Mouse (Mus musculus): Measurements from ENCODE around the gene Nfkbiz. TPM values are rescaled to one million over a fixed set of nuclear protein-coding genes. Genes with fewer than 3 reads are reported as not detected.
A peak's percentile ranks its signal among the peaks of the same experiment; 100 is the strongest.
"Not testable (repeated sequence)": the region's sequence is repeated elsewhere in the genome, so short reads cannot be mapped to it uniquely, and the experiment has no call there.

Gene Nfkbiz
- total and polyA plus RNA-seq, 2 experiments from 2014 or later = 1.4 to 3.3 TPM

DNA sequence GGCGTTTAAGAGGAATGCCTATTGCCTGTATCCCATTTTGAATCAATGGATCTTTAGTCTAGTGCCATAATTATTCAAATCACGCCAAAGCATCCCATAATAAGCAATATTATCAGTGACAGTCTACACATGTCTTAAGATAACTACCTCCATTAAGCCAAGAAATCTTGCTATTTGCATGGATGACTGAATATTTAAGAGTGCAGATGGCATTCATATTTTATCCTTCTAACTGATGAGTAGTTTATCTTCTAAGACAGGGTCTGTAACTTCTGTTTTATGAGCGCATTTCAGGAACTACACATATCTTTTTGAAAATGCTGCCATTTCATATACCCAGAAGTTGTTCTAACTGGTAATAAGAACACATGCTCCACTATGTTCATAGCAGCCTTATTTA is 6.1 kb upstream of the Nfkbiz start:
- TF ChIP-seq CTCF (IDR thresholded peaks at IDR 0.05; ENCODE audit: low read depth) = no peak
- H3K27me3 ChIP-seq (ENCODE audit: insufficient read depth, low read length) = no peaks in the 10 kb centered on the region
- H3K4me2 ChIP-seq (ENCODE audit: low read depth, low read length) = no peak overlapping the region
- no peak overlapping the region for H3K4me3 ChIP-seq (ENCODE audit: low read length)
- WGBS = 93% methylated on average over 3 of the region's 3 CpGs
- ATAC-seq = no peak
- H3K27ac ChIP-seq = no peak overlapping the region
- no peak for DNase-seq (ENCODE audit: low spot score)
- H3K9me3 ChIP-seq (ENCODE audit: low read length) = peaks cover 6% of the 10 kb centered on the region; the same call in 1 of the 2 replicates
- no peak overlapping the region for H3K9ac ChIP-seq (replicated peaks; ENCODE audit: low read length)
- H3K4me1 ChIP-seq (ENCODE audit: insufficient read depth, low read length) = no peaks in the 10 kb centered on the region
- H3K36me3 ChIP-seq (ENCODE audit: insufficient read depth, low read length) = peaks cover 17% of the 10 kb centered on the region

DNA sequence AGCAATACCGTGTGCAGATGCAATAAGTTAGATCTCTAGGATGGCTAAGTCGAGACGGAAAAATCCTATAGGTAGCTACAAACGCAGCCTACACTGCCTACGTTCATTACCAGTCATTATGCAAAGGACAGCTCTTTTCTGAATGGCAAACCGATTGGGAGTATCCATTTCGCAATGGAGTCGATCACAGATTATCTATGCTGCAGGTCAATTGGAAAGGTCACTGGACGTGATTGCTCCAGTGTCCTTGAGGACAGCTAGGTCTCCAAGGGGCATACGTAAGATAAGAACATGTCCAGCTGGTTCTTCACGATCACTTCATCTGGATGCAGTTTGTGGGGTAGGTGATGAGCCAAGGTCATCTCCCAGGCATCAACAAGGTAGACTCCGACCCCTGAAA is 5.2 kb upstream of the Nfkbiz start:
- ATAC-seq (no peak), DNase-seq (ENCODE audit: low spot score) (no peak)
- Histone ChIP-seq H3K4me2 (ENCODE audit: low read depth, low read length) (no peak overlapping the region), H3K36me3 (ENCODE audit: insufficient read depth, low read length) (peaks cover 12% of the 10 kb centered on the region), H3K4me3 (ENCODE audit: low read length) (no peak overlapping the region), H3K9me3 (ENCODE audit: low read length) (peaks cover 6% of the 10 kb centered on the region; the same call in 1 of the 2 replicates), H3K27me3 (ENCODE audit: insufficient read depth, low read length) (no peaks in the 10 kb centered on the region), H3K27ac (no peak overlapping the region), H3K4me1 (ENCODE audit: insufficient read depth, low read length) (no peaks in the 10 kb centered on the region), H3K9ac (replicated peaks; ENCODE audit: low read length) (no peak overlapping the region)
- TF ChIP-seq CTCF (IDR thresholded peaks at IDR 0.05; ENCODE audit: low read depth) = no peak
- WGBS = 94% methylated on average over 12 of the region's 12 CpGs

- Histone ChIP-seq H3K9me3 (ENCODE audit: low read length) (peaks cover 6% of the 10 kb centered on the region; the same call in 1 of the 2 replicates), H3K4me1 (ENCODE audit: insufficient read depth, low read length) (no peaks in the 10 kb centered on the region; the same call in 1 of the 2 replicates), H3K9ac (replicated peaks; ENCODE audit: low read length) (no peak overlapping the region), H3K4me3 (ENCODE audit: low read length) (no peak overlapping the region), H3K27me3 (ENCODE audit: insufficient read depth, low read length) (no peaks in the 10 kb centered on the region), H3K4me2 (ENCODE audit: low read depth, low read length) (no peak overlapping the region), H3K36me3 (ENCODE audit: insufficient read depth, low read length) (peaks cover 11% of the 10 kb centered on the region), H3K27ac (no peak overlapping the region)
- TF ChIP-seq CTCF (IDR thresholded peaks at IDR 0.05; ENCODE audit: low read depth) = no peak
- no peak for DNase-seq (ENCODE audit: low spot score)
- no peak for ATAC-seq
- 92% methylated on average over 5 of the region's 5 CpGs for WGBS
These were observed 4.4 kb upstream of the Nfkbiz start for GRCm38 (mm10) chr16:55843134-55843533.

DNA sequence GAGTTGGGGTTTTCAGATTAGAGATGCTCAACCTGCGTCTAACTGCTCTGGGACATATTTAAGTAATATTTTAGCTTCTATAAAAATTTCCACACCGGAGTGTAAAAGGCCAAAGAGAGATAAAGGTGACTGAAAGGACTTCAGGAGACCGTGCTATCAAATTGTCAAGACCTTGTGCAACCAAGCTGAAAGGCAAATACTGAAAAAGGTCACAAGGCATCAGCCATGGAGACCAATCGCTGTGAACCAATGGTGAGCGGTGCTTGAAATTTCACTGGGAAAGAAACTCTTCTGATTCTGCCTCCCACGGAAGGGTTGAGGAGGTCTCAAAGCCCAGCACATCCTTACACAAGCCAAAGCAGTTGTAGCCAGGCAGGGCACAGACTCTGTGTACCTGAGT is 2.8 kb upstream of the Nfkbiz start:
- no peak overlapping the region for H3K4me3 ChIP-seq (ENCODE audit: low read length)
- no peak overlapping the region for H3K27ac ChIP-seq
- H3K4me2 ChIP-seq (ENCODE audit: low read depth, low read length) = no peak overlapping the region
- DNase-seq (ENCODE audit: low spot score) (no peak), ATAC-seq (no peak)
- no peaks in the 10 kb centered on the region; the same call in 1 of the 2 replicates for H3K4me1 ChIP-seq (ENCODE audit: insufficient read depth, low read length)
- H3K36me3 ChIP-seq (ENCODE audit: insufficient read depth, low read length) = peaks cover 11% of the 10 kb centered on the region
- no peak overlapping the region for H3K9ac ChIP-seq (replicated peaks; ENCODE audit: low read length)
- 91% methylated on average over 6 of the region's 6 CpGs for WGBS
- no peak for TF ChIP-seq CTCF (IDR thresholded peaks at IDR 0.05; ENCODE audit: low read depth)
- peaks cover 6% of the 10 kb centered on the region; the same call in 1 of the 2 replicates for H3K9me3 ChIP-seq (ENCODE audit: low read length)
- no peaks in the 10 kb centered on the region for H3K27me3 ChIP-seq (ENCODE audit: insufficient read depth, low read length)

DNA sequence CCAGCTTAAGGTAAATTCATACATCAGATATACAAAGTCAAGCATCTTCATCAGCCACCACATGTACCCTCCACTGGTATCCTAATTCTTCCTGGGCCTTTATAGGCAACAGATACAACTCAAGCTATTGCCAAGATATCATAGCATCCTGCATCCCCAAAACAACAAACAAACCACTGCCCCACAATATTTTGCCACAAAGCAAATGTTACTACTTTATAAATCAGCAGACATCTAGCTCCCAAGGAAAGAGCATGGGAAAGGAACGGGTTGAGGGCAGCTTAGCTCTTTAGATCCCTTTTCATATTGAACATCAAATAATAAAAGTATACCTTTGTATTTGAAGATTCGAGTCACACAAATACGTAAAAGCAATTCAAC is 580 bp downstream of the Nfkbiz start:
- Histone ChIP-seq H3K9me3 (ENCODE audit: low read length) (no peaks in the 10 kb centered on the region), H3K4me3 (ENCODE audit: low read length) (peak overlapping the region; percentile 69), H3K4me1 (ENCODE audit: insufficient read depth, low read length) (no peaks in the 10 kb centered on the region; the same call in 1 of the 2 replicates), H3K36me3 (ENCODE audit: insufficient read depth, low read length) (no peaks in the 10 kb centered on the region), H3K9ac (replicated peaks; ENCODE audit: low read length) (peak overlapping the region; percentile 65), H3K27ac (0 out of 2 replicates have a peak overlapping the region, but pooled peaks have one; percentile 80), H3K4me2 (ENCODE audit: low read depth, low read length) (peak overlapping the region; percentile 78), H3K27me3 (ENCODE audit: insufficient read depth, low read length) (no peaks in the 10 kb centered on the region)
- no peak for DNase-seq (ENCODE audit: low spot score)
- no peak for TF ChIP-seq CTCF (IDR thresholded peaks at IDR 0.05; ENCODE audit: low read depth)
- 2% methylated on average over 3 of the region's 3 CpGs for WGBS
- no peak for ATAC-seq

GRCm38 (mm10) chr16:55837653-55838052 is 1.0 kb downstream of the Nfkbiz start:
- not testable (repeated sequence) for H3K4me1 ChIP-seq (ENCODE audit: insufficient read depth, low read length); H3K9ac ChIP-seq (replicated peaks; ENCODE audit: low read length)
- 91% methylated on average over 8 of the region's 8 CpGs for WGBS

DNA sequence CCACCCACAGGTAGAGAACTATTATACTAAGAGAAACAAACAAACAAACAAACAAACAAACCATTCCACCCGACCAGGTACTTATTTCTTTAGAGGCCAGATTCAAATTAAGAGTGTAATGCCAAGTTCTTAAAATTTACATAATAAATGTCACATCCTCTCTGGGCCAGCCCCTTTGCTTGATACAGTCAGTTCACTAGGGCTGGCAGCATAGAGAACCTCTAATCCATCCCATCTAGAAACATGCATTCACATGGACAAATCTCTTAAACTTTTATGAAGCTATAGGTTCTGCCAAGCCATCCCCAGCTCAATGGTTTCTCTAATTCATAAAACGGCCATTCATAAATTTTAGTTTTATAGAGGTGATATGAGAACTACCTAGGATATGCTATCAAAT is 1.5 kb downstream of the Nfkbiz start:
- Histone ChIP-seq H3K27me3 (ENCODE audit: insufficient read depth, low read length) (no peaks in the 10 kb centered on the region), H3K36me3 (ENCODE audit: insufficient read depth, low read length) (no peaks in the 10 kb centered on the region)
- WGBS = 79% methylated on average over 2 of the region's 2 CpGs

More at GRCm38 (mm10) chr16:55837653-55838052, 1.0 kb downstream of the Nfkbiz start:
- peak overlapping the region; percentile 78; the same call in 1 of the 2 replicates for H3K4me2 ChIP-seq (ENCODE audit: low read depth, low read length)
- peak overlapping the region; percentile 69; the same call in 1 of the 2 replicates for H3K4me3 ChIP-seq (ENCODE audit: low read length)
- DNase-seq (ENCODE audit: low spot score); H3K36me3 ChIP-seq (ENCODE audit: insufficient read depth, low read length); H3K27ac ChIP-seq; H3K27me3 ChIP-seq (ENCODE audit: insufficient read depth, low read length); H3K9me3 ChIP-seq (ENCODE audit: low read length); ATAC-seq: not testable (repeated sequence)

More for the DNA sequence above, 1.5 kb downstream of the Nfkbiz start:
- ATAC-seq (no peak), DNase-seq (ENCODE audit: low spot score) (no peak)
- no peaks in the 10 kb centered on the region; the same call in 1 of the 2 replicates for H3K4me1 ChIP-seq (ENCODE audit: insufficient read depth, low read length)
- no peak overlapping the region for H3K27ac ChIP-seq
- no peak for TF ChIP-seq CTCF (IDR thresholded peaks at IDR 0.05; ENCODE audit: low read depth)
- H3K9ac ChIP-seq (replicated peaks; ENCODE audit: low read length) = no peak overlapping the region
- H3K9me3 ChIP-seq (ENCODE audit: low read length) = no peaks in the 10 kb centered on the region
- H3K4me3 ChIP-seq (ENCODE audit: low read length) = no peak overlapping the region
- H3K4me2 ChIP-seq (ENCODE audit: low read depth, low read length) = no peak overlapping the region
